Mouse (Mus musculus) kidney, postnatal 14 days (tissue): ENCODE data around the gene Grik1.

Source experiments
- DNase-seq: peaks from one replicate; pipeline ENCODE4 v3.0.0; 2022; ENCODE audit warnings: mixed read lengths

Grik1 gene

DNA sequence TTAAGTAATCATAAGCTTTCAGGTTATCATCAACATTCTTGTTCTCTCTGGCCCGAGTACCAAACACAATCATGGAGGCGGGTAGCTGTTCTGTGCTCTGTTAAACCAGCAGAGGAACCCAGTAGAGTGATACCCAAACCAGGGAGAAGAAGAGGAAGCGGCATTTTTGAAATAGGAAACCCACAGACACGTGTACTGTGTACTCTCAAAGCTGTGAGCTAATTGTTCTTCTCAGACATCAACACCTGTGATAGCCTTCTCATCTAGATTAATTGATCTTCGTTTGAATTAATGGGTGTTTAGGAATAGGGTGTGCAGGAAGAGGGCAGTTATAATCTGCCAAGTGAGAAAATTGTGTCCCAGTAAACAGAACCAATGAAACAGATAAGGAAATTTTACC, 333.9 kb downstream of the Grik1 start:
- no peak for DNase-seq

DNA sequence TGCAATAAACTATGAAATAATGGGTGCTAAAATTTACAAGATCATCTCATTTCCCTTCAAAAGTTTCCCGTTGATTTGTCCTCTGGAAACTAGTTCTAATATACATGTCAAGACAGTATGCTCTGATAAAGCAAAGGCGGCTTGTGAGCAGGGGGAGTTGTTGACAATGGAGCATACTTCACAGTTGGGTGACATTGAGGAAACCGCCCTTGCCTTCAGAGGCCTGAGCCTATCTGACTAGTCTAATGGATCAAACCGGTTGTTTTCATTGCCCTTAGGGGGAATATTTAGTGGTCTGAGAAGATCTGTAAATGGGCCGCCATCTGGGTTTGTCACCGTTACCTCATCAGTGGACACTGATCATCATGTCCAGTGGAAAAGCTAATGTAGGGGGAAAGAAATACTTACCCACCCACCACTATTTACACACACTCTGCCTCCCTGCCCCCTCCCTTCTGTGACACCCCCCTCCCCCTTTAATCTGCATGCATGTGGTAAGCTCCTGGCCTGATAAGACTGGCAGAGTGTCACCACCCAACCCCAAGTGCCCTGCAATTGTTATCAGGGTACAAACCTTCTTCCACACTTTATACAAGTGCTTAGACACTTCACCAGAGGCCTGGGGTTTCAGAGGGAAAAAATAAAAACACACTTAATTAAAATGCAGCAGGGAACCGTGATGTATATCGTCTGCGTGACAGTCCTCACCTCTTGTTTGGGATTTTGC, 335.2 kb downstream of the Grik1 start:
- no peak for DNase-seq

DNA sequence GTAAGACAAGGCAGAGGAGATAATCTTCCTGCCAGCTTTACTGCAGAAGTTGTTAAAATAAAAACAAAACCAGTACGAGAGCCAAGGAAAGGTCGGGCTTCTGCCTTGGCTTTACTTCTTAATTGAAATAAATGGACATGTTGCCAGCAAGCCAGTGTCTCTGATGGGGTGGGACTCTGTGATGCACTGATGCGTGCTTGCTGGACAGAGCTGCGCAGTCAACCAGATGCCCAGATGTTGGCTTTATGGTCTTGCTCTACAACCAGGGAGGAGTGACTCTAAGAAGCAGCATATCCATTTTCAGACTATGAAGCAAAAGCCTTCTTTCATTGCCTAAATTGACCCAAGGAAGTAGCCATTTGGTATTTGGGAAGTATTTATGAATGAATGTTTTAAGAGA, 336.9 kb downstream of the Grik1 start:
- no peak for DNase-seq

DNA sequence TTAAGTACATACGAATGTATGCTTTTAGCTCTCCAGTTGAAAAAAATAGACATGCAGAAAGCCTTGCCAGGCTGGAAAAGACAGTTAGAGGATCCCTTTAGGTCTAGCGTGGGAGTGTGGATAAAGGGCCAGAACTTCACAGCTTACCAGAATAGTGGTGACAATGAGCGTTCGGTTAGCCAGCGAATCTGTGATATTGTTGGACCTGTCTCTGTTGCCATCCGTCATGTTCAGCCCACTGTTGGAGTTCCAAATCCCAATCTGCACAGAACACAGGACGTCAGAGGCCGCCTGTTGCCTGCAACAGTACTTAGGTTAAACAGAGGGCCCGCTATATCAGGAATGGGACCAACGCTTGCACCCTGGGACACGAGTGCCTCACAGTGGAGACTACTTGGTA, 340.2 kb downstream of the Grik1 start:
- no peak for DNase-seq

DNA sequence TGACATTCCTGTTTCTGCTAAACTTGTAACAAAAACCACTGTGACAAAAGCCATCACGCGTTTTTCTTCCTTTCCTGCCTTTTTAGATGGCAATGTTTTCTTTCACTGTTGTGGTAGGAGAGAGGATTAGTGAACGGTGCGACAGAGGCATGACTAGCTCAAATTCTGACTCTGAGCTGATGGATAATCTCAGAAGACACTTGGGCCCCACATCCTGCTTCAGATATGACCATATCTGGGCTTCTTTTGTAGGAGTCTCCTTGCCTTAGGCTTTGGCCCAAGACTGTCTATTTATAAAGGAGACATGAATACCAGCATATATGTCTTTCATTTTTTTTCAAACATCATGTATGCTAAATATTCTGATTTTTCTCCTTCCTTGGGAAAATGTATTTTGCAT, 341.9 kb downstream of the Grik1 start:
- no peak for DNase-seq

DNA sequence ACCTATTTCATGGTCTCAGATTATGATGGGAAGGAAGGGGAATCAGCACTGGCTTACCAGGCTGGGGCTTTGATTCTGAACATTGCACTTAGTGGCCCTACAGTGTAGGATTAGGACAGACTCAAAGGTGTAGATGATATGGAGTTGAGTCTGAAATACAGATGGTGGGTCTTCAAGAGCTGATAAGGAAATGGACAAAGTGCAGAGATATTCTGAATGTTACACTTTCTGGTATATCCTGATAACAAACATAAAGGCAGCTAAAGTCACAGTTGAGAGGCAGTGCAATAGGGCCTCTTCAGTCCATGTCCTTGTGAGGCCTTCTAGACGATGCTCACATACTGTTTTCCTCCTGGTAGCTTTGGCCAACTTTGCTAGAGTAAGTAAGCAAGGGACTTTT, 345.7 kb downstream of the Grik1 start:
- no peak for DNase-seq

DNA sequence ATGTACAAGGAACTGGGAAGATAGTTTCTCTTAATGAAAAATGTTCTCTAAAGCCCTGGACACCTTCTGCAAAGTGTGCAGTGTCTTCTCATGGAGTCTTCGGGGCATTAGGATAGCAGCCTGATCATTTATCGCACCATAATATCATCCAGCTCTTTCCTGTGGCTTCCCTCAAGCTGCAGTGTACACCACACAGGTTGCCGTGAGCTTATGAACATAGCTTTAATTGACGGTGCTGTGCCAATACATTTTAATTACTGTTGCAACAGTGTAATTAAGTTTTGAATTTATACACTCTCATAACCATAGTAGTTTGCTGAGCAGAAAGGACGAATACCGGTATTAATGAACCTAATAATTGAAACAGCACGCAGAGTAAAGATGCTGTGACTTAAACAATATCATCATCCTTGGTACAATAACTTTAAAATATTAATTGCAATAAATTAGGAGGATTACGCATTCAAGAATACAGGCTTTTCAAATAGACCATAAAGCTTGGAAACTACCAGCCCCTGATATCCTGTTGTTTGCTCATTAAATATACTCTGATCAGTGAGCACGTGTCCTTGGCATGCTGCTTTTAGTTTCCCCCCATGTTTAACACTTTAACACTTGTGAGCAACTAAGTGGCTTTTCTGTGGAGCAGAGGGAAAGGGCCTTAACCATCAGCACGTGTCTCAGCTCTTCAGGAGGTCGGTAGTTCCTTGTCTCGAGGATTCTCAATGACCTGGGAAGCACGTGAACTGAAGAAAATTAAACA, 347.8 kb downstream of the Grik1 start:
- no peak for DNase-seq

DNA sequence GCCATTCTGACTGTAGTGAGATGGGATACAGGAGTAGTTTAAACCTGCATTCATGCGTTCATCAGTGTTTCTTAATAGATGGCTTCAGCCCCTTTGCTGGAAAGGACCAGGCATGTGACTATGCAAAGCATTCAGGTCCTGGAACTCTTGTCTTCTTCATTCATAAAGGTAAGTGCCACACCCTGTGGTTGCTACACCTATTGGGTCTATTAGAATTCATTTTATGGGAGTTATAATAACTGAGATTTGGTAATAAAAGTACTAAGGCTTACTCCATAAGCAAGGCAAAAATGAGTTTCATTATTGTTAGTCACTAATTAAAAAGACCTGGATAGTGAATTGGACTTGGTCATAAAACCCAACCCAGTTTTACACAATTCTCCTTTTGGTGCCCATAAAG, 355.4 kb downstream of the Grik1 start:
- DNase-seq: no peak

DNA sequence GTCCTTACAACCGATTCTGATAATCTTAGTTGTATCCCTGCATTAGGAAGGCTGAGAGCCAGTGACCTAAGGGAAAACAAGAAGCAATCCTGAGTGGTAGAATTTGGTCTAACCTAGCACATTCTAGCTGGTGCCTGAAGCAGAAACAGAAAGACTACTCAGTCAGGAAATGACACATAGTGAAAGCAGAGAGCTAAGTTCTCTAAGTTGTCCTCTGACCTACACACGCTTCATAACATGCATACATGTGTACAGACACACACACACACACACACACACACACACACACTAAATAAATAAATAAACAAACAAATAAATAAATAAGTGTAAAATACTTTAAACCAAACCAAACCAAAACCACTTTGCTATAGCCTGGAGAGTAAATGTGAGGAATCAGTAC, 358.7 kb downstream of the Grik1 start:
- no peak for DNase-seq

DNA sequence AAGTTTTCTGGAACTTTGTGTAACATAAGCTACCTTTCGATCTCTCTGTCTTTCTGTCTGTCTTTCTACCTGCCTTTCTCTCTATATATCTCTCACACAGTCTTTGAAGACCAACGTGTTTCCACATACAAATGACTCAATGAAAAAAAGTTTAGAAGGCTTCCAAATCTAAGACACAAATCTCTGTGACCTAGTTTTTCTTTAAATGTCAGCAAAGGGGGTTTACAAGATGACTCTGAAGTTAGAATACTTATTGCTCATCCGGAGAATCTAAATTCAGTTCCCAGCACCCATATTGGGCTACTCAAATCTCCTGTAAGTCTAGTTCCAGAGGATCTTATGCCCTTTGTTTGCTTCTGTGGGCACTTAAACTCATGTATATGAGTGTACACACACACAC, 359.5 kb downstream of the Grik1 start:
- DNase-seq: no peak

DNA sequence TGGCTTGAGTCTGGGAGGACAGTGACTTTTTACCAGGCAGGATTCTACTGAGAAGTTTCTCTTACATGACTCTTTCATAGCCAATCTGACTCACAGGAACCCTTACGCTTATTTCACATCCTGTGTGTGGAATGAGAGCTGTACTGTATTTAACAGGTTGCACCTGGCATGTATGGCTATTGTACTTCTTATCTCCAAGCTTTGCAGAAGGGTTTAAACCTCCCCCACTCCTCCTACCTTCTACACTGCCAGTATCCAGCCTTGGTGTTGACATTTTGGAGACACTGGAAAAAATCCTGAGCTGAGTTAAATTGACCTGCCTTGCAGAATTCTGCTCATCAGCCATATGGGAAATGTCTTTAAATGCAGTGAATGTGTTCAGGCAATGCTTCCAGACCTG, 361.4 kb downstream of the Grik1 start:
- no peak for DNase-seq

DNA sequence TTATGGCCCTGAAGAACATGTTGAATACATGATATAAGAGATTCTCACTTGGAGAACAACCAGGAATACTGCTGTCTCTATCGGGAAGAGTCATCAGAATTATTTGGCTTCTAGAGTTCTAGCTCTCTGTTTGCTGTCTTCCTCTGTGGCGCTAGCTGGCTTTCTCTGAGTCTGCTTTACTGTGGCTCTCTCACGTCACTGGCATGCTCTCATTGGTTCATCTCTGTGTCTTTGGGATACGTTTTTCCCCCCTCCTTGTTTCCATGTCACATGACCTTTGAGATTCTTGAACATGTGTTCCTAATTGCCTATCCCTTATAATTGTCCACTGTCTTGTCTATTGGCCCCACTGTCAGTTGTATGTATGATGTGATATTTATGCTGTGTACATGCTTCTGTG, 372.2 kb downstream of the Grik1 start:
- no peak for DNase-seq

DNA sequence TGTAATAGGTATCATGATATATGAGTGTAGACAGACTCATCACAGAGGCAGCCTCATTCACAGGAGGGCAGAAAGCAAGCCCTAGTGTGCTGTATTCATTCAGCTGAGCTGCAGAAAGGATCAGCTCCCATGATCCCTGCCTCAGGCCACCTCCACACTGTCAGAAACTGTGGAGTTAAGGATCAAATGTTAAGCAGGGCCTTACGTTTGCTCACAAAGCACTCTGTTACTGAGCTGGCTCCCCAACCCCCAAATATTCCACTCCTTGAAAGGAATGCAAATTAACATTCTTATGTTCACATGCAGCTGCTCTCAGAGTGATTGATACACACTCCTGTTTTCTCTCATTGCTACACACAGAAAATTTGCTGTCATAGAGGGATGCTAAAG, 372.9 kb downstream of the Grik1 start:
- DNase-seq: no peak

DNA sequence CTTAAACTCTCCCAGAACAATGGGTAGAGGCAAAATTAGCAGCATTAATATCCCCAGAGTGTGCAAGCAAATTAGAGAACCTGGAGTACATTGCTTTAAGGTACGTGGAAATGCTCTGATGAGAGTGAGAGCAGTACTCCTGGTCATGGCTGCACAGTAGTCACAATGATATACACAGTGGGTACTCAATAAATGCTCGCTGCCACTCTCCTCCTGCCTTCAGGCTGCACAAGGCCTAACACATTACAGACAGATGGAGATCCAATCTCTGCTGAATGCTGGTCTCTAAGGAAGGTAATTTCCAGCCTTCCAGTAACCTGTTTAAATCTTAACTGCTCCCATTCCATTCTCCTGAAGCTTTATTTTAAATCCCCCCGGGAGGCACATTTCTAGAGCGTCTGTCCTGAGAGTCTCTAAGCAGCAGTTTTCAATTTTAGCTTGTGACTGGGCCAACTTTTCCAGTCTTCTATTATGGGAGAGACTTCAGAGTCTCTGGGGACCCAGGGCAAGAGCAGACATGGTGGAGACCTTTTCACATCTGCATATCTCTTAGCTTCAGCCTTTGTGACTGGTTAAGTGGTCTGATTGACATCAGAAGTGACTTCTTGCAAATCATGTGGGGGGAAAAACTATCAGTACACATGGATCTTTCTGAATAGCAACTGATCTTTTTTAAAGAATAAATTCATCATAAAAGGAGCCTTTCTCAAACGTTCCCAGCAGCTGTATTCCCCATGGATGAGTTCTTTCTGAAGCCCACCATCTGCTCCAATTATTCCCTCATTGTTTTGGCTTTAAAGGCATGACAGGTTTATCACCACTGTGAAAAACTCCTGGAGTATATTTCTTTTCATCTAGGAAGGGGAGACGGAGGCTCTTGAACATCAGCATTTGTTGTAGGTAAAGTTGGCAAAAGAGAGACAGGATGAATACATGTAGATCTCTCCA, 373.6 kb downstream of the Grik1 start:
- no peak for DNase-seq

DNA sequence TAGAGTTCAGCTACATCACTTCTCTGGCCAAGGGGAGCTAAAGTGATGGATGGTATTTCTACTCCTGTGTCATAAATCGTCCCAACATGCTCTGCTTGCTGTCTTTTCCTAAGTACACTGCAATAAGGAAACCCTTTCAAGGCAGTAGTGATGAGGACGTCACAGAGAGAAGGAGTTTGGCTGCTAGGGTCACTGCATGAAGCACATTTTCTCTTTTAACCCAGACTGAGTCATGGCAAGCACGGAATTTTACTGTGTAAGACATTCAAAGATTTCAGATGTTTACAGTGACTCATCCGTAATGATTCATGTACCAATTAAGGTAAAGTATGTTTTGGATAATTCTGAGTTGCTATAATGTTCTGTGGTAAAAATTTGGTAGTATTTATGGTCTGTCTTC, 374.9 kb downstream of the Grik1 start:
- no peak for DNase-seq

DNA sequence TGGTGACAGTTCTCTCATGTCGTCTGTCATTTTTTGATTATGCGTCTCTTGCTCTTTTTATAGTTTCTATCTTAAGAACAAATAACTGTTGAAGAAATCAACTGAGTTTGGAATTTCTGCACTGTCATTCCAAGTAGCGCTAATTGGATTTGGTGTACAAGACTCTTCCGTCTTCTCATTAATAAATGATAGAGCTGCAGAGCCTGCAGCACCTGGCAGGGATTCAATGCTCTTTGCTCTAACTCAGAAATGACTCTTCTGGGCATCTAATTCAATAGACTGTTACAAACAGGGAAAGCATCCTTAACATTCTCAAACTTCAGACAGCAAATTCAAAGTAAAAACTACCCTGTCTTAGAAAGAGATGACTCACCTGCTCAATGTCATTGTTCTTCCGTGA, 376.3 kb downstream of the Grik1 start:
- peak; percentile 59 for DNase-seq

DNA sequence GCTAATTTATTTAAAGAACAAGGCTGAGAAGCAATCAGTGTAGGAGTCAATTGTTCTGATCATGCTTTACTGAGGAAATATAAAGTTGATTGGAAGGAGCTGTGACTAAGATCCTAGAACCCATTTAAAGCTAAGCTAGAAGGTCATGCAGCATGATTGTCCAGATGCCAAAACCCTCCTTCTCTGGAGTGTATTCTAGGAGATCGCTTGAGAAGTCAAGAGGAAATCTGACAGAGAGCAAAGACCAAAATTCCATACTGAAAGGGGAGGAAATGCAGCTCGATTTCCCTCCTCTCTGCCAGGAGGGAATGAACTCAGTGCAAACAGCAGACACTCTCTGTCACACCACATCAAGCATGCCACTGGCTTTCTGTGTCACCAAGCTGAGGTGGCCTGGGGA, 378.9 kb downstream of the Grik1 start:
- DNase-seq: peak; percentile 48

DNA sequence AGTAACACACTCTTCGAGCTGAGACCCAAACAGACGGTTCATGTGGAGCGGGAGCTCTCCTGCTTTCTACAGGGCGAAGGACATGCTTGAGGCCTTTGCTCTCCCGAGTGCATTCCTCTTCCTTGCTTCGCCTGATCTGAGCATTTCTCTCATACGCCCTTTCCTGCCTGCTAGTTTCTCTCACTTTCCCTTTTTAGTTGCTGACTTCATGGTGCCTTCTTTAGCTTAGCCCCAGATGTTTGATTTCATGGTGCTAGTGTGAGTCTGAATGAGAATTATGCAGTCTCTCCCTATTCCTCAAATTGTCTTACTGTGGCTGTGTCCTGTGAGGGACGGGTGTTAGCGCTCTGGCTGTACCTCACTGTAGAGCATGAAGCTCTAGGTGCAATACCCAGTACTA, 388.0 kb downstream of the Grik1 start:
- no peak for DNase-seq

DNA sequence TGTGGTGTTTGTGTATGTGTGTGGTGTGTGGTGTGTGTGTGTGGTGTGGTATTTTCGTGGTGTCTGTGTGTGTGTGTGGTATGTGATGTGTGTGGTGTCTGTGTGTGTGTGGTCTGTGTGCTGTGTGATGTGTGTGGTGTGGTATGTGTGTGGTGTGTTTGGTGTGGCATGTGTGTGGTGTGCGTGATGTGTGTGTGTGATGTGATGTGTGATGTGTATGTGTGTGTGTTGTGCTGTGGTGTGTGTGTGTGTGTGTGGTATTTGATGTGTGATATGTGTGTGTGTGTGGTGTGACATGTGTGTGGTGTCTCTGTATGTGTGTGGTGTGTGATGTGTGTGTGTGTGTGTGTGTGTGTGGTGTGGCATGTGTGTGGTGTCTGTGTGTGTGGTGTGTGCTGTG, 388.9 kb downstream of the Grik1 start:
- no peak for DNase-seq

DNA sequence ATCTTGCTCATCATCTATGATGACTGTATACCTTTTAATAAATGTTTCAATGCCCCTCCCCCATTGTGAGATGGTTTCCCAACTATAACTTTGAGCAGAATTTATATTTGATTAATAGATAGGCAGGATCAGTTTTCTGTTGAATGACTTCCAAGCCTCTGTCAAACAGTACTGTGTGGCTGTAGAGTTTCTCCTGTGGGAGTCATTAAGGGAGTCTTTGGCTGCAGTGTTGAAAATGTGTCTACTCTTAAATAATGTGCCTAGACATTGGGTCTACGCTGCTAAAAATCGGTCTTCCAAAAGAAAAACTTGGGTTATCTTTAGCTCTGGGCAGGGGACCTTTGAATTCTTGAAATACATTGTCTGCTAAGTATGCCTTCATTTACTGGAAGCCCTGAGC, 414.1 kb downstream of the Grik1 start:
- DNase-seq: no peak

DNA sequence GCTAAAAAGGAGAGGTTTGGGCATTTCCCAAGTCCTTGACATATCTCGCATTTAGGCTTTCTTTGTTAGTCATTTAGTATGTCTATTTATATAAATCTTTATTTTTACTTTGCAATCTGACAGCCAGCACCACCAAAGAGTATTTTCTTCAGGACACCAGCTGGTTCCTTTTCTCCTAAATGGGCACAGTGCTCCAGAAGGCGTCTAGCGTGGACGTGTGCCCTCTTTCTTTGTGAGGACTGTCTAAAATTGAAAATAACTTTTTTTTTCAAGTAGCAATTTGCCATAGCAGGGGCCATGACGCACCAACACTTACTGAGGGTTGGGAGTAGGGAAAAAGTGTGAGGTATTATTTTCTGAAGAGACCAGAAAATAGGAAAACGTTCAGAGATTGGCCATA, 425.5 kb downstream of the Grik1 start:
- DNase-seq: no peak

DNA sequence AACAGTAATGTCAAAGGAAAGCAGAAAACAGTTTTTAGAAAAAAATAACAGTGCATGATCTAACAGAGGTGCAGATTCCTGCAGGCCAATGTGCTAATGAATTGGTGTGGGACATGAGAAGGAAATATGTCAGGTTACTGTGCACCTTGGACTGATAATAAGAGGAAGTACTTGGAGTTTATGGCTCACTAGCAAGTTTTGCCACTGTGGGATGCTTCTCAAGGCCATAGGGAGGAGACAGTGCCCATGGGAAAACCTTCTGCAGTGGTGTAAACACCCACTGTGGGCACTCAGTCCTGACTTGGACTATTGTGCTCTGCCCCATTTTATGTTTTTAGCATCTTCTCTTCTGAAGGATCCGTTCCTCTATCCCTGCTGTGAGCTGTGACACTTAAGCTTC, 428.3 kb downstream of the Grik1 start:
- DNase-seq: no peak

DNA sequence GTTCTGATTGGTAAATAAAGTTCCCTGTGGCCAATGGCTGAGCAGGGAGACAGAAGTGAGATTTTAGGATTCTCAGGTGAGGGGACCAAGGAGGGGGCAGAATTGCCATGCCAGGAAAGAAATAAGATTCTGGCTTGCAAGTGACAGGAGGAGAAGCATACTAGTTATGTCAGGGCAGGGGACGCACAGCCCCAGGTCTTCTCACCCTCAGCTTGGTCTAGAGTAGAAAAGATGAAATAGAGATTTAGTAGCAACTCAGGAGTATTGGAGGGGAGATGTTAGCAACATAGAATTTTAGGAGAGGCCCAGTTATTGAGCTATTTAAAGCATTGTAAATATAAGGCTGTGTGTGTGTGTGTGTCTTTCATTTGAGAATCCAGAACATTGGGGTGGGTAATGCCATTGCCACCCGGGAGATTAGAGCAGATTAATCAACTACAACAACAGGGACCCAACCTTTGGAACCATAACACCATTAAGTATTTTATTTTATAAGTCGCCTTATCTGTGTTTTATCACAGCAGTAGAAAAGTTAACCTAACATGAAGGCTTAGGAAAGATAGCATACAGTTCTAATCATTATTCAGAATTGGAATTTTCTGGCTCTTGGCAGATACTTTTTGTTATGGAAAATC, 436.5 kb downstream of the Grik1 start:
- DNase-seq: no peak
